Mouse (Mus musculus) ES-E14 (cell line): ENCODE data around the gene Eif3b.

Experiments
- CHD2 ChIP-seq: IDR thresholded peaks from 2 replicates; pipeline ENCODE4 v1.6.1; 2014; ENCODE audit warnings: mild to moderate bottlenecking, low read depth, low read length, inconsistent platforms
- HCFC1 ChIP-seq: IDR thresholded peaks from 2 replicates; pipeline ENCODE4 v1.6.1; 2012; ENCODE audit warnings: low read length, inconsistent platforms, borderline replicate concordance; ENCODE audit not compliant: insufficient read depth
- ZC3H11A ChIP-seq: IDR thresholded peaks from 2 replicates; pipeline ENCODE4 v1.6.1; 2012; ENCODE audit warnings: low read depth, mild to moderate bottlenecking, inconsistent platforms, low read length, borderline replicate concordance
- ZNF384 ChIP-seq: IDR thresholded peaks from 2 replicates; pipeline ENCODE4 v1.6.1; 2012; ENCODE audit warnings: low read depth, low read length, inconsistent platforms

GRCm38 (mm10) chr5:140446054-140446453, 26.9 kb downstream of the Eif3b start:
- TF ChIP-seq ZC3H11A (no peak), HCFC1 (no peak), CHD2 (no peak), ZNF384 (no peak)
